Mouse (Mus musculus): ENCODE measurements around the gene Ext2. TPM values are rescaled to one million over a fixed set of nuclear protein-coding genes. Genes with fewer than 3 reads are reported as not detected.

The Ext2 gene
- total and polyA plus RNA-seq, 2 experiments from 2014 or later, result 34.9 to 70.3 TPM

DNA sequence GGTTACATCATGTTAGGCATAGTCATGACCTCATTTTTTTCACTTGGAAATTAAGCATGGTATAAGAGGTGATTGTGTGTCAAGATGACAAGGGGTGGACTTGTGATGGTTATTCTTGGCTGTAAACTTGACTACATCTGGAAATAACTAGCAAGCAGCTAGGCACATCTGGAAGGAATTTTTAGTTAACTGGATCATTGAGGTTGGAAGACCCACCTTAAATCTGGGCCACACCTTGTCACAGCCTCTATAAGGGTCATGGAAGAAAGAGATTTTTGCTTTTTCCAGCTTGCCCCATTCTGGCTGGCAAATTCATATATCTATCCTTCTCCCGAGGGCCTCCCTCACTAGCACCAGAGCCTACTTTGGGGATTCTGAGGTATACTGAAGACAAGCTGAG, 28.9 kb upstream of the Ext2 start:
- Histone ChIP-seq H3K9ac (replicated peaks; ENCODE audit: low read length) (no peak overlapping the region), H3K4me2 (ENCODE audit: low read depth, low read length) (no peak overlapping the region), H3K36me3 (ENCODE audit: insufficient read depth, low read length) (no peaks in the 10 kb centered on the region), H3K27ac (no peak overlapping the region), H3K4me1 (ENCODE audit: insufficient read depth, low read length) (no peaks in the 10 kb centered on the region), H3K27me3 (ENCODE audit: insufficient read depth, low read length) (no peaks in the 10 kb centered on the region), H3K4me3 (ENCODE audit: low read length) (no peak overlapping the region), H3K9me3 (ENCODE audit: low read length) (no peaks in the 10 kb centered on the region)
- WGBS, result 100% methylated on average over 1 of the region's 1 CpGs
- DNase-seq (ENCODE audit: low spot score), result no peak
- ATAC-seq, result no peak
- no peak for TF ChIP-seq CTCF (IDR thresholded peaks at IDR 0.05; ENCODE audit: low read depth)

DNA sequence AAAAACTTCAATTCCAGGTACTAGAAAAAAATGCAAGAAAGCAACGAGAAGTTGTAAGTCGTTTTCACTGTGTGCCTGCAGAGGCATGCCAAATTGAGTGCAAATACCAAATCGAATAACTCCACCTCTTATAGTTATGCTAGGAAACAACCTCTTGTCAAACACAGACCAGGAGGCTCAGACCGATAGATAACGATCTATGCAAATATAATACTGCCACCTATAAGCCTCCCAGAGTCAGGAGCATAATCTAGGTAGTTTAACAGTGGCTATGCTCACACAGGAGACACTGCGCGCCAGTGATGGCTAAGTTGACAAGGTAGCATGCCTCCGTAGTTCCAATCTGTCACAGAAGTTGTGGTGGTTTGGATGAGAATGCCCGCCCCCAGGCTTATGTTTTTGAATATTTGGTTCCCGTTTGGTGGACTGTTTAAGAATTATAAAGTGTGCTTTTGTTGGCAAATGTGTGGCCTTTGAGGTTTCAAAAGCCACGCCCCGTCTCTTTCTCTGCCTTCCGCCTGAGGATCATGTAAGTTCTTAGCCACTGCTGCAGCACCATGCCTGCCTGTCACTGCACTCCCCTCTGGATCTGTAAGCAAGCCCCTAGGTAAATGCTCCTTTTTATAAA, 28.1 kb upstream of the Ext2 start:
- Histone ChIP-seq H3K9me3 (ENCODE audit: low read length) (no peaks in the 10 kb centered on the region), H3K27me3 (ENCODE audit: insufficient read depth, low read length) (no peaks in the 10 kb centered on the region), H3K4me2 (ENCODE audit: low read depth, low read length) (peak overlapping the region; percentile 79), H3K27ac (no peak overlapping the region), H3K36me3 (ENCODE audit: insufficient read depth, low read length) (no peaks in the 10 kb centered on the region), H3K4me1 (ENCODE audit: insufficient read depth, low read length) (no peaks in the 10 kb centered on the region), H3K4me3 (ENCODE audit: low read length) (peak overlapping the region; percentile 60), H3K9ac (replicated peaks; ENCODE audit: low read length) (no peak overlapping the region)
- TF ChIP-seq CTCF (IDR thresholded peaks at IDR 0.05; ENCODE audit: low read depth), result no peak
- no peak for ATAC-seq
- no peak for DNase-seq (ENCODE audit: low spot score)
- WGBS, result 47% methylated on average over 13 of the region's 13 CpGs

DNA sequence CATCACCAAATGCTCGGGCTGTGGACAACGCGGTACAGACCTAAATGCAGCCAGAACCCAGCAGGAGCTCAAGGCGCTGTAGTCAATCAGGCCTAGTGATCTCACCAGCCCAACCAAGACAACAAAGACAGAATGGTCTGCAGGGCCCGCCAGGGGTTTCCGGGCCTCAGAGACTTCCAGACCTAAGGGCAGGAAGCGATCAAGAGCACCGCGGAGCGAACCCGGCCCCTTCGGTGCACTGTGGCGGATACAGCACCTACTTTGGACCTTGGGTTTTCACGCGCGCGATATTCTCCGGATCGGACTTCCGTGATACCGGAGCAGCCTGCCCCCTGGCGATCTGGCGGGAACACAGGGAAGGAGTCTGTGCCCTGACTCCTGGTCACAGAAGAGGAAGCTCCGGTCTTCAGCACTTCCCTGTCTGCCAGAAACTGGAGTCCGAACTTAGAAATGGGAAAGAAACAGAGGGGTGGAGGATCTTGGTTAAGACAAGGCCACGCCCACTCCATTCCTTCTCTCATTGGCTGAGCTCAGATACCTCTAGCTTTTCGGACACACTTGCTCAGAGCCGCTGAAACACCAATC, 27.2 kb upstream of the Ext2 start, which contains the start of gene Accs:
Gene Accs (minus strand): TSS at position 439 of the 585 bp plus-strand sequence.
- under 1% methylated on average over 28 of the region's 28 CpGs for WGBS
- Histone ChIP-seq H3K4me2 (ENCODE audit: low read depth, low read length) (peak within 1 kb of the TSS; percentile 79), H3K27me3 (ENCODE audit: insufficient read depth, low read length) (no peaks in the 10 kb centered on the region), H3K4me1 (ENCODE audit: insufficient read depth, low read length) (no peaks in the 10 kb centered on the region), H3K4me3 (ENCODE audit: low read length) (peak within 1 kb of the TSS; percentile 60), H3K27ac (peak within 1 kb of the TSS; percentile 86), H3K36me3 (ENCODE audit: insufficient read depth, low read length) (no peaks in the 10 kb centered on the region; the same call in 1 of the 2 replicates), H3K9ac (replicated peaks; ENCODE audit: low read length) (peak within 1 kb of the TSS; percentile 74), H3K9me3 (ENCODE audit: low read length) (no peaks in the 10 kb centered on the region)
- TF ChIP-seq CTCF (IDR thresholded peaks at IDR 0.05; ENCODE audit: low read depth), result peak; percentile 67
- peak; percentile 84 for ATAC-seq
- peak; percentile 85 for DNase-seq (ENCODE audit: low spot score)

DNA sequence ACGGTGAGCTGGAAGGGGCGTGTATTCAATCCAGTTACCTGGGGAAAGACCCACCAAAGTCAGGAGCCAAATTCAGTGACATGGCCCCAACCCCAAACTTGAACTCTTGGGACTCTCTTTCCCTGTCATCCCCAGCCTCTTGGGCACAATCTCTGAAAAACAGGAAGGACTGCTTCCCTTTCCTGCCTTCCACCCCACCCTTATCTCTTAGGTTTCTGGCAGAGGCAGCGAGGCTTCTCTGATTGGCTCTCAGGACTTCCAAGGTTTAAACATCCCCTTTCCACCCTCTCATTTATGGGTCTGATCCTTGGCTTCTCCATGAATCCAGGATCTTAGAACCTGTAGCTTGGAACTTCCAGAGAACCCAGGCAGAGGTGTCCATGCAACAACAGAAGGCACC, 19.0 kb upstream of the Ext2 start:
- Histone ChIP-seq H3K27me3 (ENCODE audit: insufficient read depth, low read length) (no peaks in the 10 kb centered on the region), H3K9me3 (ENCODE audit: low read length) (no peaks in the 10 kb centered on the region), H3K4me3 (ENCODE audit: low read length) (no peak overlapping the region), H3K4me1 (ENCODE audit: insufficient read depth, low read length) (no peaks in the 10 kb centered on the region), H3K36me3 (ENCODE audit: insufficient read depth, low read length) (peaks cover 17% of the 10 kb centered on the region; the same call in 1 of the 2 replicates), H3K27ac (no peak overlapping the region), H3K9ac (replicated peaks; ENCODE audit: low read length) (no peak overlapping the region), H3K4me2 (ENCODE audit: low read depth, low read length) (no peak overlapping the region)
- ATAC-seq, result no peak
- no peak for DNase-seq (ENCODE audit: low spot score)
- WGBS, result 96% methylated on average over 3 of the region's 3 CpGs
- no peak for TF ChIP-seq CTCF (IDR thresholded peaks at IDR 0.05; ENCODE audit: low read depth)

DNA sequence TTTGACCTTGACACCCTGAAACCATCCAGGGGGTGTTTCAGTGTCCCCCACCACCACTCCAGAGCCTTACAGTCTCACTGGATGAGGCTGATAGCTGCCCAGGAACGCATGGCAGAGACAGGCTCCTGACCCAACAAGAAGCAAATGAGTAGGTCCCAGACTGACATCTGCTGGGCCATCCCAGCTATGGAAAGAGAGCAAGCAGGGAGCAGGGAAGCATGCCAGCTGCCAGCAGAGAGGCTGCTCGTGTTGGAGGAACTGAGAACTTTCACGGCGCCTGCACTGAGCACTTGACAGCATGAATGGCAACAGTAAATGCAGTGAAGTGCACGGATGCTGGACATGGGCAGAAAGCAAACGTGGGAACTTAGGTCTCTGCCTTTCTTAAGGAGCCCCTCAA, 17.7 kb upstream of the Ext2 start:
- Histone ChIP-seq H3K36me3 (ENCODE audit: insufficient read depth, low read length) (peaks cover 17% of the 10 kb centered on the region; the same call in 1 of the 2 replicates), H3K4me1 (ENCODE audit: insufficient read depth, low read length) (no peaks in the 10 kb centered on the region), H3K27ac (no peak overlapping the region), H3K4me3 (ENCODE audit: low read length) (no peak overlapping the region), H3K9ac (replicated peaks; ENCODE audit: low read length) (no peak overlapping the region), H3K27me3 (ENCODE audit: insufficient read depth, low read length) (no peaks in the 10 kb centered on the region), H3K4me2 (ENCODE audit: low read depth, low read length) (no peak overlapping the region), H3K9me3 (ENCODE audit: low read length) (no peaks in the 10 kb centered on the region)
- ATAC-seq, result peak; percentile 52; the same call in 1 of the 2 replicates
- 44% methylated on average over 6 of the region's 6 CpGs for WGBS
- peak; percentile 37 for TF ChIP-seq CTCF (IDR thresholded peaks at IDR 0.05; ENCODE audit: low read depth)
- DNase-seq (ENCODE audit: low spot score), result peak; percentile 53

DNA sequence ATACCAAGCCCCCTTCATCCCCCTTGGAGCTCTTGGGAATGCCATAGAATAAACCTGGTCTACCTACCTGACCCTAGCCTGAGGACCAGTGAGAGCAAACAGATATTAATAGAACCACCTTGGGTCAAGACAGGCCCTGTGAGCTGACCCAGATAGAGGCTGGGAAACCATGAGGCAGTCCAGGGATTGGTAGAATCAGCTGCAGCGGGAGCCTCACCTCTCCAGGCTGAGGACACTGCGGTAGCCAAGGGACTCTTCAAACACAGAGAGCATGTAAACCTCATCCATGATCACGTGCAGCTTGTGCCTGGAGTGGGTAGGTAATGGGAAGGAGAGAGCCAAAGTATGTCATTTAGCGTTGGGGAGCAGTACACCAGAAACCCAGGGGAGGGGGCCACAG, 16.6 kb upstream of the Ext2 start:
- ATAC-seq, result no peak
- Histone ChIP-seq H3K36me3 (ENCODE audit: insufficient read depth, low read length) (peaks cover 13% of the 10 kb centered on the region; the same call in 1 of the 2 replicates), H3K4me1 (ENCODE audit: insufficient read depth, low read length) (no peaks in the 10 kb centered on the region), H3K4me2 (ENCODE audit: low read depth, low read length) (no peak overlapping the region), H3K27me3 (ENCODE audit: insufficient read depth, low read length) (no peaks in the 10 kb centered on the region), H3K27ac (no peak overlapping the region), H3K9ac (replicated peaks; ENCODE audit: low read length) (no peak overlapping the region), H3K4me3 (ENCODE audit: low read length) (no peak overlapping the region), H3K9me3 (ENCODE audit: low read length) (no peaks in the 10 kb centered on the region)
- WGBS, result 88% methylated on average over 4 of the region's 4 CpGs
- DNase-seq (ENCODE audit: low spot score), result no peak
- TF ChIP-seq CTCF (IDR thresholded peaks at IDR 0.05; ENCODE audit: low read depth), result no peak

DNA sequence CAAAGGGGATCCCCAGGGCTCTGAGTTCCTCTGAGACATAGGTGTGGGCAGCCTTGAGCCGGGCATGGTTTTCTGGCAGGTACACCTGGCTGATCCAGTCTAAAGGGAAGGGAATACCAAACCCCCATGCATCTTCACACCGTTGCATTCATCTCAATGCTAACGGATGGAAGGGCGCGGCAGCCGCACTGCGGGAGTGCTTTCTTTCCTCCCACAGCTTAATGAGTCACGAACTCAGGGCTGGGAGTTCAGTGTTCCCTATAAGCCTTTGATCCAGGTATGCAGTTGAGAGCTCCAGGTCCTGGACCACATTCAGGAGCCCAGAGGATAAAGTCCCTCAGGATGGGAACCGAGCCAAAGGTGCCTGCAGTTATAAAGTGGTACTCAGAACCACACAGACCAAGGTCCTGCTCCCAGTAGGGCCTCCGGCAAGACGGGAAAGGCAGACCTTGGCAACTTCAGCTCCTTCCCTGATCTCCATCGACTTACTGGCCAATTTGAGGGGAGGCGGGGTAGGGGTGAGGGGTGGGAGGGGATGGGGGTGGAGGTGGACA, 13.9 kb upstream of the Ext2 start:
- 72% methylated on average over 13 of the region's 13 CpGs for WGBS
- no peak overlapping the region for H3K27ac ChIP-seq
- no peak for DNase-seq (ENCODE audit: low spot score)
- no peak for TF ChIP-seq CTCF (IDR thresholded peaks at IDR 0.05; ENCODE audit: low read depth)
- no peaks in the 10 kb centered on the region for H3K4me1 ChIP-seq (ENCODE audit: insufficient read depth, low read length)
- no peak for ATAC-seq
- H3K9me3 ChIP-seq (ENCODE audit: low read length), result no peaks in the 10 kb centered on the region
- H3K4me2 ChIP-seq (ENCODE audit: low read depth, low read length), result no peak overlapping the region
- H3K27me3 ChIP-seq (ENCODE audit: insufficient read depth, low read length), result no peaks in the 10 kb centered on the region
- H3K9ac ChIP-seq (replicated peaks; ENCODE audit: low read length), result no peak overlapping the region
- peaks cover 5% of the 10 kb centered on the region; the same call in 1 of the 2 replicates for H3K36me3 ChIP-seq (ENCODE audit: insufficient read depth, low read length)
- H3K4me3 ChIP-seq (ENCODE audit: low read length), result no peak overlapping the region

Data from hindbrain, postnatal 0 days (tissue).